Mouse (Mus musculus) leukemia stem cell, adult 10-12 weeks (primary cell): ENCODE data around the gene Uckl1. TPM values are rescaled to one million over a fixed set of nuclear protein-coding genes. Genes with fewer than 3 reads are reported as not detected.

Experiments
- polyA plus RNA-seq: library from polyadenylated mRNA; stranded (reverse); fragments of >175 nt; gene quantifications from 2 replicates; pipeline ENCODE4 v1.2.3, GENCODE M21; 2012; ENCODE audit warnings: low replicate concordance

Gene Uckl1
- polyA plus RNA-seq = 57.4 and 68.8 TPM in 2 replicates

DNA sequence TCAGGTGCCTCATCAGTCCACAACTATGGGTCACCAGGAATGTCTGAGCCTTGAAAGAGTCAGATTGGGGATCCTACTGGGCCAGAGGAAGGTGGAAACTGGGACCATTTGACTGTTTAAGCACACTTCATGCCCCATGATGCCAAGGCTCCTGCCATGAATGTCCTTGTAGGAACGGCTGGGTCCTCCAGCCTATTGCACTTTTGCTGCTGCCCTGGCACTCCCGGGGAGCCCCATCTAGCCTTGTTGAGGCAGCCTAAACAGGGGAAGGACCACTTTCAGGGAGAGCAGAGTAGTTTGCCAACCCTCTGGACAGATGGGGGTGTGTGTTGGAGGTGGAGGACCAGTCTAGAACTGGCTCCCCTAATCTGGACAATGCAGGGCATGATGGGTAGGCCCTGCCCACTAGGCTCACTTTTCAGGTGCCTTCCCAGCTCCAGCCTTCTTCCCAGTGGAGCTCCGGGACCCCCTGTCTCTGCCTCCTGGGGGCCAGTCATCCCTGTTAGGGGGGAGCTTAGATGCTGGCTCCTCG lies at the start of gene Uckl1:
Gene Uckl1, minus strand, starts transcription at position 482 of the 532 bp plus-strand sequence.

DNA sequence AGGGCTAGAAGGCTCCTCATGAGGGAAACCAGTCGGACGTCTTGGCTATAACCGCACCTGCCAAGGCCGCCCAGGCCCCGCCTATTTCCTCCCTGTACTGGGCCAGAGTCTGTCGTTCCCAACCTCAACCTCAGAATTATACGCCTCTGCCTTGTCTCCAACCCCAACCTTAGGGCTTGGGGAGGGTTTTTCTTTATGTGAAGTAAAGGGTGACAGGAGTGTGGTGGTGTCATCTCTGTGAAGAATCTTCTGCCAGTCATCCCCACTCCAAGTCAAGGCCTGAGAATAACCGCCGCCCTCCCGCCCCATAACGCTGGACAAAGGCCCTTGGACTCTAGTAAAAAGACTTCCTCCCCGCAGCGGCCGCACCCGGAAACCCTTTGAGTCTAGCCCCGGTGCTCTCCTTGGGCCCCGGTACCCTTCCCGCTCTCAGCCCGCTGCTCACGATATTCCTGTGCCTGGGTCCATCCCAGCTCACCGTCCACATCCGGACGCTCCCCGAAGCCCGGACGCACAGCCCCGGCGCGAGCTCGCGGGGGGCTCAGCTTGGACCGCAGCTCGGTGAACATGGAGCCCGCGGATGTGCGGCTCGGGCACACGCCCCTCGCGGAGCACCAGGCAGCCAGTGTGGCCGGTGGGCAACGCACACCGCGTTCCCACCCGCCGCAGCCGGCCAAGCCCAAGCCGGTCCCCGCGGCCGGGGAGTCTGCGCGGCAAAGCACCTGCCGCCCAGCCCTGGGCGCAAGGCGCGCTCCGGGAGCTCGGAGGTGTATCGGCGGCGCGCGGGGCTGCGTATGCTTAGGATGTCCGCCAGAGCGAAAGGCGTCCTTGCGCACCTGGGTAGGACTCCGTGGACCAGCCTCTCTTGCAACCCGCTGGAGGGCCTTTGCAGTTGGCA lies 14.0 kb upstream of the Uckl1 start, which contains the start of gene Samd10:
Gene Samd10, minus strand, starts transcription at position 759 of the 898 bp plus-strand sequence.

DNA sequence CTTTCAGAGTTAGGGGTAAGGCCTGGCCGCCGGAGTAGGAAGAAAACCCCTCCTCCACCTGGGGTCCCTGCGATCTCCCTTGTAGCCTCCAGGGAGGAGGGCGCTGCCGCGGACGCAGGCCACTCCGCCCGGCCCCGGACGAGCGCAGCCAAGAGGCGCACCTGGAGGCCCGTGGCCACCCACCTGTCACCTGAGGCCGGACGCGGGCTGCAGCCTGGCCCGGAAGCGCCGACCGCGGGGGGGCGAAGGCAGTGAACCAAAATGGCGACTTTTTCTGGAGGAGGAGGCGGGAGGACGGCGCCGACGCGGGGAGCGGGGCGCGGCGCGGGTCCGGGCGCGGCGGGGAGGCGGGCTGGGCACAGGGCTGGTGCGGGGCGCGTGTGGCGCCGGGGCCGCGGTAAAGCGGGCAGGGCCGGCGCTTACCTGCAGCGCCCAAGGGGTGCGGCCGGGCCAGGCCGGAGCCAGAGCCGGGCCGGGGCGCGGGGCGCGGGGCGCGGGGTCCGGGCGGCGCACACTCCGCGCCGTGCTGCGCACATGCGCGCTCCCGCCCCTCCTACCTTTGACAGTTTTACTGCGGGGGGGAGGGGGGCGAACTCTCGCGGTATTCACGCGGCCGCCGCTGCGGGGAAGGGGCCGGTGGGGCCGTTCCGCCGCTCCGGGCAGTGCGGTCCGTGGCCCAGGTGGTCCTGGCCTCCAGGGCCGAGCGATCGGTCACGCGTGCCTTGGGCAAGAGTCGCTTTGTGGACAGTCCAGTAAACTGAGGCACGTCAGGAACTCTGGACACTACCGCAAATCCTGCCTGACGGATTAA lies 7.7 kb upstream of the Uckl1 start, which contains the start of gene Zfp512b:
Gene Zfp512b, minus strand, starts transcription at position 573 of the 811 bp plus-strand sequence.

DNA sequence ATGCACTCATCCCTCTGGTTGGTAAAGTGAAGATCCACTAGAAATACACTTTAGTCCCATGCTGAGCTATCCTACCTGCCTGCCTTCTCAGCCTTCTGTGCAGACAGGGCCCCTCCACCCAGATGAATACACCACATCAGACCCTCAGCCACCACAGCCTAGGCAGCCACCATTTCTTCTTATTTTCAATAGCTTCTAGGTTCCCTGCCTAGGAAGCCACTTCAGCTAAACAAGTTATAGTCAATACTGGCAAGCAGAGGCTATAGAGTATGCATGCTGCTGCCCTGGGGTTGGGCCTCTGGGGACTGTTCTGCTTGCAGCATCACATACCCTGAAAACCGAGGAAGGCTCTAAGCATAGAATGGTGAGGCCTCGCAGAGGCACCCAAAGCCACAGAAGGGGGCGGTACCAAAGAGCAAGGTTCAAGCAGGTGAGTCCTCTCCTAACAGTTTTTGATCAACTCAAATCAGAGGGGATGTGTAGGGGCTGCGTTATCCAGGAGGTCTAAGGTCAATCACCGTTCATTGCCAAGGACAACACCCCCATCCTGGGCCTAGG lies 6.9 kb upstream of the Uckl1 start, which contains the start of gene Prpf6:
Gene Prpf6, plus strand, starts transcription at position 341 of the 558 bp plus-strand sequence.

DNA sequence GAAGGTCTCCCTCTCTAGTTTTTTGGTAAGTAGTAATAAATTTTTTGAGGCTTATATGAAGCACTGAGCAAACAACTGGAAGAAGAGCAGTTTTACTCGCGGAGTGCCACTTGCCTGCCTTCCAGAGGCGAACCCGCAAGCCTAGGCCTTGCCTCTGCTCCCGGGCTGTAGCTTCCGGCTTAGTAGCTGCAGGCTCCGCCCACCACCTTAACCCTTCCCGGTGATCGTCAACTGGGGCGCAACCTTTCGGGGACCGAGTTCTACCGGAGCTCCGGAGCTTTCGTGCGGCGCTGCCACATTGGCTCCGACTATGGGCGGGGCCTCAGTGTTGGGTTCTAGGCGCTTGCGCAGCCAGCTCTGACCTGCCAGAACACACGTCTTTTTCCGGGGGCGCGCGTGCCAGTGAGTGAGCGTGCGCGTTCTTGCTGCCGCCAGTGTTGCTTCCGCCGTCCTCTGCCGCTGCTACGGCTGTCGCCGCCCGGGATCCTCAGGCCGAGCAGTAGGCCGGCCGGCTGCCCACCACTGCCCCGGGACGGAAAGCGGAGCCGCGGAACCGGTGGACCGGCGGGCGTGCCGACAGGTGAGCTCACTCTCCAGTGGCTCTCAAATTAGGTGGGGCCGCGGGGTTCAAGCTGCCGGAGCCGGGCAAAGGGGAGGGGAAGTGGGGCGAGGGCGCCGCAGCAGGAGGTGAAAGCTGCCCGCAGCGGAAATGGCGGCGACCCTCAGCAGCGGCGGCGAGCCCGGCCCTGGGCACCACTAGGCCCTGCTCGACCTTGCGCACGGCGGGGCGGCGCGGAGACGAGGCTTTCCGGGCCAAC lies 64.4 kb downstream of the Uckl1 start, which contains the start of gene Dnajc5:
Gene Dnajc5, plus strand, starts transcription at position 368 of the 818 bp plus-strand sequence.

Other genes with a start within 250 kb of the Uckl1 start
- gene Zgpat, start 220.0 kb downstream of the Uckl1 start, polyA plus RNA-seq = 21.1 and 22.1 TPM in 2 replicates
- 9.7 and 13.9 TPM in 2 replicates for gene Arfrp1, start 219.5 kb downstream of the Uckl1 start, polyA plus RNA-seq
- 46.2 and 128 TPM in 2 replicates for gene Lime1, start 204.8 kb downstream of the Uckl1 start, polyA plus RNA-seq
- 5.7 and 8.6 TPM in 2 replicates for gene Zbtb46, start 125.5 kb downstream of the Uckl1 start, polyA plus RNA-seq
- 0.13 TPM in 1 of 2 replicates, not detected in the other for gene Abhd16b, start 91.7 kb downstream of the Uckl1 start, polyA plus RNA-seq
- 4.8 and 42.6 TPM in 2 replicates for gene Tpd52l2, start 87.8 kb downstream of the Uckl1 start, polyA plus RNA-seq
- 35.7 and 46.0 TPM in 2 replicates for gene Dnajc5, start 64.4 kb downstream of the Uckl1 start, polyA plus RNA-seq
- 6.2 and 14.6 TPM in 2 replicates for gene Prpf6, start 7.0 kb upstream of the Uckl1 start, polyA plus RNA-seq
- 31.7 and 74.3 TPM in 2 replicates for gene Zfp512b, start 7.9 kb upstream of the Uckl1 start, polyA plus RNA-seq
- 2.7 and 4.1 TPM in 2 replicates for gene Samd10, start 14.3 kb upstream of the Uckl1 start, polyA plus RNA-seq
- not detected in 2 replicates for gene Gm29797, start 72.1 kb upstream of the Uckl1 start, polyA plus RNA-seq
- gene Sox18, start 86.7 kb upstream of the Uckl1 start, polyA plus RNA-seq = 18.1 and 21.4 TPM in 2 replicates
- gene Tcea2, start 95.4 kb upstream of the Uckl1 start, polyA plus RNA-seq = 2.7 and 6.8 TPM in 2 replicates
- gene Rgs19, start 109.1 kb upstream of the Uckl1 start, polyA plus RNA-seq = 21.6 and 66.2 TPM in 2 replicates
- not detected in 2 replicates for gene Lkaaear1, start 113.5 kb upstream of the Uckl1 start, polyA plus RNA-seq
- gene Oprl1, start 130.1 kb upstream of the Uckl1 start, polyA plus RNA-seq = not detected in 2 replicates
- not detected in 2 replicates for gene Myt1, start 178.4 kb upstream of the Uckl1 start, polyA plus RNA-seq